In the genomic region with DNA sequence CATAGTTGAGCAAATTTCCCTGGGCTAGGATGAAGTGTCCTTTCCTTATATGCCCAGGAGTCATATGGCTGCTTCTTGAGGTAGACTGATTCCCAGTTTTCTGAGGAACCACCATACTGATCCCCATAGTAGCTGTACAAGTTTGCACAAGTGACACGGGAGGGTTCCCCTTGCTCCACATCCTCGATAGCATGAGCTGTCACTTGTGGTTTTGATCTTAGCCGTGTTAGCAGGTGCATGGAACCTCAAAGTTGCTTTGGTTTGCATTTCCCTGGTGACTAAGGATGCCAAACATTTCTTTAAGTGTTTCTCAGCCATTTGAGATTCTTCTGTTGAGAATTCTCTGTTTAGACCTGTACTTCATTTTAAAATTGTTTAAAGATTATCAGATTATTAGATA, we compare ENCODE assay signal across 26 mouse cellular contexts.
DNase-seq lines count a peak whose midpoint lies in the region; ATAC-seq and TF ChIP-seq lines count a peak whose summit lies in the region.
"Had no signal": no experiment of that assay in that cellular context is flagged by ENCODE, and none has a peak within 500 bp of the region (broad histone marks: within the 10 kb centered on the region; RNA-seq: fewer than 3 reads in every experiment).

No protein-coding gene starts in this region.

- no peak overlapping the region for H3ac ChIP-seq in C2C12 (ENCODE audit: control insufficient read depth, insufficient read length, low read depth)

- ATAC-seq in stomach, postnatal 0 days (ENCODE audit: low FRiP score, low TSS enrichment) = no peak
- ATAC-seq: forebrain, embryonic 15.5 days; hindbrain, embryonic 16.5 days; intestine, embryonic 15.5 days; Patski had no signal

- no peak for TF ChIP-seq CTCF in C2C12 (IDR thresholded peaks at IDR 0.05; ENCODE audit: control insufficient read depth, insufficient read depth, insufficient read length)
- TF ChIP-seq CTCF in stomach, postnatal 0 days (IDR thresholded peaks at IDR 0.05; ENCODE audit: low read depth) = no peak

- H3K4me3 ChIP-seq in C2C12 (ENCODE audit: insufficient read depth, poor library complexity, severe bottlenecking) = no peak overlapping the region
- no peak overlapping the region for H3K4me3 ChIP-seq in stomach, postnatal 0 days (ENCODE audit: low read depth, low read length)
- H3K4me3 ChIP-seq: embryonic facial prominence, embryonic 12.5 days; embryonic facial prominence, embryonic 15.5 days; forebrain, embryonic 12.5 days; forebrain, embryonic 15.5 days; heart, embryonic 13.5 days; hindbrain, embryonic 10.5 days; hindbrain, embryonic 13.5 days; intestine, embryonic 15.5 days had no signal

- H3K27ac ChIP-seq in stomach, postnatal 0 days (replicated peaks) = no peak overlapping the region
- H3K27ac ChIP-seq: embryonic facial prominence, embryonic 12.5 days; embryonic facial prominence, embryonic 15.5 days; forebrain, embryonic 12.5 days; forebrain, embryonic 15.5 days; heart, embryonic 13.5 days; hindbrain, embryonic 10.5 days; hindbrain, embryonic 13.5 days; intestine, embryonic 15.5 days had no signal

- TF ChIP-seq EP300 in stomach, postnatal 0 days (optimal IDR thresholded peaks at IDR 0.05) = no peak

- H3K36me3 ChIP-seq in C2C12 (ENCODE audit: control insufficient read depth, insufficient read depth) = no peaks in the 10 kb centered on the region
- no peaks in the 10 kb centered on the region for H3K36me3 ChIP-seq in stomach, postnatal 0 days (ENCODE audit: control insufficient read depth, insufficient read depth, low read length)
- H3K36me3 ChIP-seq: embryonic facial prominence, embryonic 12.5 days; embryonic facial prominence, embryonic 15.5 days; forebrain, embryonic 12.5 days; forebrain, embryonic 15.5 days; G1E; heart, embryonic 13.5 days; hindbrain, embryonic 10.5 days; hindbrain, embryonic 13.5 days; intestine, embryonic 15.5 days had no signal

- H3K4me2 ChIP-seq in stomach, postnatal 0 days (replicated peaks; ENCODE audit: low read depth) = no peak overlapping the region
- H3K4me2 ChIP-seq: embryonic facial prominence, embryonic 12.5 days; embryonic facial prominence, embryonic 15.5 days; forebrain, embryonic 12.5 days; forebrain, embryonic 15.5 days; heart, embryonic 13.5 days; hindbrain, embryonic 13.5 days; intestine, embryonic 15.5 days had no signal

- WGBS in stomach, postnatal 0 days = 67% methylated on average over 3 of the region's 3 CpGs

- no peaks in the 10 kb centered on the region for H3K79me3 ChIP-seq in C2C12 (ENCODE audit: low read depth)

- no peak overlapping the region for H3K9ac ChIP-seq in stomach, postnatal 0 days (ENCODE audit: low read length)
- H3K9ac ChIP-seq: embryonic facial prominence, embryonic 12.5 days; embryonic facial prominence, embryonic 15.5 days; forebrain, embryonic 12.5 days; forebrain, embryonic 15.5 days; heart, embryonic 13.5 days; hindbrain, embryonic 13.5 days; intestine, embryonic 15.5 days had no signal

- H3K4me1 ChIP-seq in stomach, postnatal 0 days (replicated peaks; ENCODE audit: control insufficient read depth, insufficient read depth) = no peaks in the 10 kb centered on the region
- H3K4me1 ChIP-seq: embryonic facial prominence, embryonic 12.5 days; embryonic facial prominence, embryonic 15.5 days; heart, embryonic 13.5 days; intestine, embryonic 15.5 days had no signal

- no peaks in the 10 kb centered on the region for H3K27me3 ChIP-seq in C2C12 (ENCODE audit: control insufficient read depth, insufficient read depth, insufficient read length)
- H3K27me3 ChIP-seq in stomach, postnatal 0 days (ENCODE audit: control insufficient read depth, insufficient read depth, low read length) = no peaks in the 10 kb centered on the region
- H3K27me3 ChIP-seq: CH12.LX; embryonic facial prominence, embryonic 12.5 days; embryonic facial prominence, embryonic 15.5 days; forebrain, embryonic 12.5 days; forebrain, embryonic 15.5 days; heart, embryonic 13.5 days; hindbrain, embryonic 13.5 days; intestine, embryonic 15.5 days; Patski had no signal

- peak; percentile 21 for DNase-seq in heart, adult 11 months
- no peak for DNase-seq in heart, adult 9 months (ENCODE audit: low spot score in 2 of 2)
- DNase-seq in 3134 (ENCODE audit: extremely low read depth, insufficient read length, low spot score) = peak; percentile 15
- peak; percentile 4 for DNase-seq in stomach, postnatal 0 days (ENCODE audit: low spot score)
- no peak for DNase-seq in urinary bladder, postnatal 4 days (ENCODE audit: low spot score in 2 of 2)
- no peak for DNase-seq in cerebellum, postnatal 36 days
- DNase-seq: adrenal gland, postnatal 10 days; adrenal gland, postnatal 36 days; cerebellum, adult 18-20 months; cerebellum, adult 9-10 months; cerebellum, postnatal 14 days; gastrocnemius, postnatal 10 days; gastrocnemius, postnatal 36 days had no signal

- H3K9me3 ChIP-seq in stomach, postnatal 0 days (ENCODE audit: control insufficient read depth, low read length) = no peaks in the 10 kb centered on the region
- H3K9me3 ChIP-seq: embryonic facial prominence, embryonic 12.5 days; embryonic facial prominence, embryonic 15.5 days; forebrain, embryonic 12.5 days; hindbrain, embryonic 13.5 days; intestine, embryonic 15.5 days had no signal

- H3K79me2 ChIP-seq in C2C12 (ENCODE audit: control insufficient read depth, insufficient read depth) = no peaks in the 10 kb centered on the region

TF ChIP-seq in C2C12, 6 proteins besides CTCF, POLR2A, EP300 and RAD21:
- TF ChIP-seq FOSL1 (IDR thresholded peaks at IDR 0.05; ENCODE audit: insufficient read depth, low read length, poor library complexity, severe bottlenecking) = no peak
- peak; percentile 92 for TF ChIP-seq MYOD1 (IDR thresholded peaks at IDR 0.05; ENCODE audit: control insufficient read depth, insufficient read length, low read depth)
TF ChIP-seq in C2C12: peak in this region for 1.

Comparison
In these comparisons a context has a peak if more than half of its experiments do, and no peak if none do; other contexts are left out.
1. DNase-seq: peak in heart, adult 11 months (single experiment), 3134 (single experiment) and stomach, postnatal 0 days (single experiment); none in heart, adult 9 months (0 of 2), urinary bladder, postnatal 4 days (0 of 2) and cerebellum, postnatal 36 days (0 of 2).